Mouse (Mus musculus): ENCODE data around the gene Dlg2. TPM values are rescaled to one million over a fixed set of nuclear protein-coding genes. Genes with fewer than 3 reads are reported as not detected.

Gene Dlg2
- polyA plus RNA-seq, 1 experiment from 2014 or later: 30.0 TPM

DNA sequence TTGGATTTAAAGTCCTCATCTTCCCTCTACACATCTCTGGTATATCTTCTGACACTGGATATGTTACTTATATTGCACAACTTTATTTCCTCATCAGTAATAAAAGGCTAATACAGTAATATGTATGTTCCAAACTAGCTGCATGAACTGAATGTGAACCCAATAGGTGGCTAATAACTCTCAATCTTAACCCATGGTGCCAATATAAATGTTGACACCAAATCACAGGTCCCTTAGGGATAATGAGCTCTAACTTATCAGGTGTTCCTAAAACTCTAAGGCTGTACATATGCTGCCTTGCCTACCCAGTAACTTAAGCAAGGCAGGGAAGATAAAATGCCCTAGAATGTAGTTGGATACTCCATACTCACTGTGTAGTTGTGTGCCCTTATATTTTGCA is 1894.0 kb downstream of the Dlg2 start:
- Histone ChIP-seq H3K4me3 (replicated peaks; ENCODE audit: low read length) (no peak overlapping the region), H3K4me2 (replicated peaks) (no peak overlapping the region), H3K27ac (no peak overlapping the region), H3K27me3 (ENCODE audit: control insufficient read depth, insufficient read depth, low read length) (no peaks in the 10 kb centered on the region), H3K9me3 (ENCODE audit: control insufficient read depth, low read length) (no peaks in the 10 kb centered on the region), H3K36me3 (replicated peaks; ENCODE audit: control insufficient read depth, insufficient read depth) (no peaks in the 10 kb centered on the region), H3K4me1 (replicated peaks; ENCODE audit: control insufficient read depth, insufficient read depth, low read length) (0 out of 2 replicates have a peak, but pooled peaks cover 6% of the 10 kb centered on the region), H3K9ac (no peak overlapping the region)
- DNase-seq (ENCODE audit: low spot score) (no peak), ATAC-seq (ENCODE audit: low FRiP score) (no peak)

DNA sequence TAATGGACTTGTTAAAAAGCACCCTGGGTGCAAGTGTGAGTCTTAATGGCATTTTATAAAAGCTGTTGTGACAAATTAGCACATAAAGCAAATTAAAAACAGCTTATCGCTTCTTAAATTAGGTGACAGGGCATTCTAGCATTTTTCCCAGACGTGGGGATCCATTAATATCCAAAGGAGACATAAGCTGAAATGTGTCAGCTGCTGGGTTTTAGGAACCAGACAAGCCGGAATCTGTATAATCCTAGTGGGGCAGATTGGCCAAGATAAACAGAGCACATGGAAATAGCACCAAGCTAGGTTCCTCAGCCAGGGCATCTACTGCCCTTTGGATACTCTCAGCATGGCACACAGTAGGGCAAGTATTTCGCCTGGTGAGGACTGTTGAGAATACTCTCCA is 1895.2 kb downstream of the Dlg2 start:
- 0 out of 2 replicates have a peak, but pooled peaks cover 6% of the 10 kb centered on the region for H3K4me1 ChIP-seq (replicated peaks; ENCODE audit: control insufficient read depth, insufficient read depth, low read length)
- no peaks in the 10 kb centered on the region for H3K27me3 ChIP-seq (ENCODE audit: control insufficient read depth, insufficient read depth, low read length)
- no peaks in the 10 kb centered on the region for H3K9me3 ChIP-seq (ENCODE audit: control insufficient read depth, low read length)
- DNase-seq (ENCODE audit: low spot score) (no peak), ATAC-seq (ENCODE audit: low FRiP score) (no peak)
- no peak overlapping the region for H3K9ac ChIP-seq
- no peaks in the 10 kb centered on the region for H3K36me3 ChIP-seq (replicated peaks; ENCODE audit: control insufficient read depth, insufficient read depth)
- H3K27ac ChIP-seq: no peak overlapping the region
- no peak overlapping the region for H3K4me3 ChIP-seq (replicated peaks; ENCODE audit: low read length)
- no peak overlapping the region for H3K4me2 ChIP-seq (replicated peaks)
- WGBS: 59% methylated on average over 4 of the region's 4 CpGs

DNA sequence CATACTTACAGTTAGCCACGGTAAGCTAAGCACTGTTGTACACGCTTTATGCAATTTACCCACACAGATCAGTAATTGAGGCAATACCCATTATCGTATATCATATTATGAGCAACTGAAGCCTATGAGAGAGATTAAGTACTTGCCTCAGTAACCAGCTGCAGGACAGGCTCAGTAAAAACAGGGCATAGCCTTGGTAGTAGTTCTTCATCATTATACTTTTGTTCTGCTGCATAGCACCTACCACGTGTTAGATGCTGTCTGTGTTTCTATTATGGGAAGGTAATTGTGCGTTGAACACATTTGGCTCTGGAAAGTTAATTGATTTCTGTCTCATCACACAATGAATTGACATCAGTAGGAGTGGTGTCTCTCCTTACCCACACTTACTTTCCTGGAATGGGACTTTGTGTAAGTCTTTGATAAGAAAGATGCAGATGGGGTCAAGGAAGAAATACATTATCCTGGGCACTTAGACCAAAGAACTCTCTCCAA is 1897.4 kb downstream of the Dlg2 start:
- DNase-seq (ENCODE audit: low spot score) (no peak), ATAC-seq (ENCODE audit: low FRiP score) (no peak)
- Histone ChIP-seq H3K27ac (no peak overlapping the region; the same call in 1 of the 2 replicates), H3K36me3 (replicated peaks; ENCODE audit: control insufficient read depth, insufficient read depth) (no peaks in the 10 kb centered on the region), H3K4me2 (replicated peaks) (no peak overlapping the region), H3K4me1 (replicated peaks; ENCODE audit: control insufficient read depth, insufficient read depth, low read length) (0 out of 2 replicates have a peak, but pooled peaks cover 6% of the 10 kb centered on the region), H3K27me3 (ENCODE audit: control insufficient read depth, insufficient read depth, low read length) (no peaks in the 10 kb centered on the region), H3K9ac (no peak overlapping the region), H3K4me3 (replicated peaks; ENCODE audit: low read length) (no peak overlapping the region), H3K9me3 (ENCODE audit: control insufficient read depth, low read length) (no peaks in the 10 kb centered on the region)
- 63% methylated on average over 5 of the region's 5 CpGs for WGBS

GRCm38 (mm10) chr7:92383913-92384484 is 1907.5 kb downstream of the Dlg2 start:
- Histone ChIP-seq H3K4me2 (replicated peaks) (no peak overlapping the region), H3K9ac (no peak overlapping the region), H3K4me3 (replicated peaks; ENCODE audit: low read length) (no peak overlapping the region), H3K9me3 (ENCODE audit: control insufficient read depth, low read length) (no peaks in the 10 kb centered on the region), H3K4me1 (replicated peaks; ENCODE audit: control insufficient read depth, insufficient read depth, low read length) (no peaks in the 10 kb centered on the region), H3K36me3 (replicated peaks; ENCODE audit: control insufficient read depth, insufficient read depth) (no peaks in the 10 kb centered on the region), H3K27me3 (ENCODE audit: control insufficient read depth, insufficient read depth, low read length) (no peaks in the 10 kb centered on the region), H3K27ac (no peak overlapping the region)
- no peak for ATAC-seq (ENCODE audit: low FRiP score)
- no peak for DNase-seq (ENCODE audit: low spot score)
- WGBS: 51% methylated on average over 5 of the region's 5 CpGs

DNA sequence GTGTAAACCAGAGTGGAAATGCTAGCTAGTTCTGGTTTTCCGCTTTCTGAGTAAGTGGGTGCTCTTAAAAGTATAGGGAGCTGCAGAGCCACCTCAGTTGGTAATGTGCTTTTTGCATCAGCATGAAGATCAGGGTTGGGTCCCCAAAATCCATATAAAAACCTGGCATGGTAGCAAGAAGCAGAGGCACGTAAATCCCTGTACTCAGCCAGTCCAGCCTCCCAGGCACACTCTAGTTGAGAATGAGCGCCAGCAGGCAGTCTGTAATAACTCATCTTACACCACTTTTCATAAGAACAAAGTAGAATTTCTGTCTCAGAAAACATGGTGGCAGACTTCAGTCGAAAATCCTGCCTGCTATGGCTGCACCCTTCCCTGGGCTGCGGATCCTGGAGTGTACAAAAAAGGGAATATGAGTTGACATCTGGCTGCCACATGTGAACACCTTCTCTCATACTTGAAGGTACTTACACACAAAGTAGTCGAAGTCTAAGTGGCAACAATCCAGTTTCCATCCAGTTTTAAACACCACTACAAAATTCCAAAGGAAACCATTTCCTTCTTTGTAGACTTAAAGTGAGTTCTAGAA is 1915.7 kb downstream of the Dlg2 start:
- Histone ChIP-seq H3K9ac (no peak overlapping the region), H3K9me3 (ENCODE audit: control insufficient read depth, low read length) (no peaks in the 10 kb centered on the region), H3K36me3 (replicated peaks; ENCODE audit: control insufficient read depth, insufficient read depth) (no peaks in the 10 kb centered on the region), H3K27ac (no peak overlapping the region), H3K27me3 (ENCODE audit: control insufficient read depth, insufficient read depth, low read length) (no peaks in the 10 kb centered on the region), H3K4me3 (replicated peaks; ENCODE audit: low read length) (no peak overlapping the region), H3K4me1 (replicated peaks; ENCODE audit: control insufficient read depth, insufficient read depth, low read length) (no peaks in the 10 kb centered on the region), H3K4me2 (replicated peaks) (no peak overlapping the region)
- 88% methylated on average over 6 of the region's 6 CpGs for WGBS
- no peak for DNase-seq (ENCODE audit: low spot score)
- ATAC-seq (ENCODE audit: low FRiP score): no peak

DNA sequence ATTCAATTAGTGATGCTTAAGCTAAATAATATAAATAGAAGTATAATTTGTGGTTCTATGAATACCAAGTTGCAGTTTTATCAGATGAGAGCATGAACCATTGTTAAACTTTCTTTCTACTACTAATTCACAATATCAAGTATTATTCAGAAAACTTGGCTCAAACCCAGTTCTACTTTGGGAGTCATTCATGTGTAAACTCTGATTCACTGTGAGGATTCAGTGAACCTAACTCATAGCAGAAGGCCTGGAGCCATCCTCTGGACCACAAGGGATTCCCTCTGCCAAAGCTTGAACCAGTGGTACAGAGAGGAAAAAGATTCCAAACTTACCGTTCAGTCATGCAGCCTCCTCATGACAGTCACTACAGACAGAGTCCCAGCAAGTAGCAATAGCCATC is 1920.3 kb downstream of the Dlg2 start:
- Histone ChIP-seq H3K4me3 (replicated peaks; ENCODE audit: low read length) (no peak overlapping the region), H3K27me3 (ENCODE audit: control insufficient read depth, insufficient read depth, low read length) (no peaks in the 10 kb centered on the region), H3K4me1 (replicated peaks; ENCODE audit: control insufficient read depth, insufficient read depth, low read length) (peaks cover 13% of the 10 kb centered on the region), H3K36me3 (replicated peaks; ENCODE audit: control insufficient read depth, insufficient read depth) (no peaks in the 10 kb centered on the region), H3K9me3 (ENCODE audit: control insufficient read depth, low read length) (no peaks in the 10 kb centered on the region), H3K4me2 (replicated peaks) (no peak overlapping the region), H3K27ac (no peak overlapping the region), H3K9ac (no peak overlapping the region)
- 77% methylated on average over 1 of the region's 1 CpGs for WGBS
- DNase-seq (ENCODE audit: low spot score) (no peak), ATAC-seq (ENCODE audit: low FRiP score) (no peak)

DNA sequence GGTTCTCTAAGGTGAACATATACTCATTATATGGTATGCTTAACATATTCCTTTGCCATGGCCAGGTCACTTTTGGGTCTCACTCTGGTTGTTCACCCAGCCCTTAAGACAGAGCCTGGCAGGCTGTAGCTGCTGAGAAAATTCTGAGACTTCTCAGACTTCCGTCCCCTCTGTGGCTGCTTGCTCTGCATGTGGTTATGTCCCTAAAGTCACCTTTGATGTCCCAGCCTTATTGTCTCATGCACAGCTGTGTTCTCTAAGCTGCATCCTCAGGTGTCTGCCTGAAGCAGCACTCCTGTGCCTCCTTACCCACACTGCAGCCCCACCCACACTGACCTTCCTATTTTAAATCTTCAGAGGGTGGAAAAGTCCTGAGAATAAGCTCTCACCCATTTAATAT is 1922.4 kb downstream of the Dlg2 start:
- WGBS: 62% methylated on average over 1 of the region's 1 CpGs

GRCm38 (mm10) chr7:92400551-92400950 is 1924.1 kb downstream of the Dlg2 start:
- WGBS: 57% methylated on average over 1 of the region's 1 CpGs
- H3K9me3 ChIP-seq (ENCODE audit: control insufficient read depth, low read length): no peaks in the 10 kb centered on the region
- H3K4me3 ChIP-seq (replicated peaks; ENCODE audit: low read length): no peak overlapping the region
- DNase-seq (ENCODE audit: low spot score) (no peak), ATAC-seq (ENCODE audit: low FRiP score) (no peak)
- peaks cover 13% of the 10 kb centered on the region for H3K4me1 ChIP-seq (replicated peaks; ENCODE audit: control insufficient read depth, insufficient read depth, low read length)
- no peaks in the 10 kb centered on the region for H3K27me3 ChIP-seq (ENCODE audit: control insufficient read depth, insufficient read depth, low read length)
- no peak overlapping the region for H3K4me2 ChIP-seq (replicated peaks)
- H3K27ac ChIP-seq: 0 out of 2 replicates have a peak overlapping the region, but pooled peaks have one; percentile 40
- H3K36me3 ChIP-seq (replicated peaks; ENCODE audit: control insufficient read depth, insufficient read depth): no peaks in the 10 kb centered on the region
- no peak overlapping the region for H3K9ac ChIP-seq

More for the DNA sequence above, 1922.4 kb downstream of the Dlg2 start:
- DNase-seq (ENCODE audit: low spot score) (no peak), ATAC-seq (ENCODE audit: low FRiP score) (no peak)
- no peak overlapping the region for H3K9ac ChIP-seq
- H3K4me1 ChIP-seq (replicated peaks; ENCODE audit: control insufficient read depth, insufficient read depth, low read length): peaks cover 13% of the 10 kb centered on the region
- no peaks in the 10 kb centered on the region for H3K9me3 ChIP-seq (ENCODE audit: control insufficient read depth, low read length)
- H3K4me2 ChIP-seq (replicated peaks): no peak overlapping the region
- H3K36me3 ChIP-seq (replicated peaks; ENCODE audit: control insufficient read depth, insufficient read depth): no peaks in the 10 kb centered on the region
- H3K27ac ChIP-seq: no peak overlapping the region
- H3K27me3 ChIP-seq (ENCODE audit: control insufficient read depth, insufficient read depth, low read length): no peaks in the 10 kb centered on the region
- H3K4me3 ChIP-seq (replicated peaks; ENCODE audit: low read length): no peak overlapping the region

- peaks cover 13% of the 10 kb centered on the region for H3K4me1 ChIP-seq (replicated peaks; ENCODE audit: control insufficient read depth, insufficient read depth, low read length)
- peak; percentile 79 for ATAC-seq (ENCODE audit: low FRiP score)
- peak overlapping the region; percentile 40; the same call in 1 of the 2 replicates for H3K27ac ChIP-seq
- H3K4me2 ChIP-seq (replicated peaks): no peak overlapping the region
- no peaks in the 10 kb centered on the region for H3K36me3 ChIP-seq (replicated peaks; ENCODE audit: control insufficient read depth, insufficient read depth)
- no peak overlapping the region for H3K9ac ChIP-seq
- peak; percentile 55 for DNase-seq (ENCODE audit: low spot score)
- H3K27me3 ChIP-seq (ENCODE audit: control insufficient read depth, insufficient read depth, low read length): no peaks in the 10 kb centered on the region
- H3K9me3 ChIP-seq (ENCODE audit: control insufficient read depth, low read length): no peaks in the 10 kb centered on the region
- WGBS: 31% methylated on average over 4 of the region's 4 CpGs
- no peak overlapping the region for H3K4me3 ChIP-seq (replicated peaks; ENCODE audit: low read length)
These were observed 1924.7 kb downstream of the Dlg2 start for GRCm38 (mm10) chr7:92401001-92401688.

Data from hindbrain, embryonic 14.5 days (tissue).